Mouse (Mus musculus) midbrain, embryonic 16.5 days (tissue): Measurements from ENCODE around the gene Fosb. TPM values are rescaled to one million over a fixed set of nuclear protein-coding genes. Genes with fewer than 3 reads are reported as not detected.

Experiments
- ATAC-seq: fragments of 200-750 bp; cut with Nextera tagmentation; 2 replicates; pipeline ENCODE4 v1.8.0; 2017; ENCODE audit warnings: moderate TSS enrichment
- H3K27ac ChIP-seq: fragments of 300-500 bp; sonication (generic); 2 replicates; pipeline ENCODE4 v1.5.1; 2014; ENCODE audit warnings: mild to moderate bottlenecking, low read length, mixed read lengths
- H3K27me3 ChIP-seq: fragments of 300-500 bp; sonication (generic); 2 replicates; pipeline ENCODE4 v1.6.1; 2014; ENCODE audit warnings: low read depth, low read length, mixed read lengths; ENCODE audit not compliant: control insufficient read depth, insufficient read depth
- H3K36me3 ChIP-seq: fragments of 300-500 bp; sonication (generic); 2 replicates; pipeline ENCODE4 v1.6.1; 2014; ENCODE audit warnings: mild to moderate bottlenecking, low read length, moderate library complexity, mixed read lengths; ENCODE audit not compliant: control insufficient read depth, insufficient read depth
- H3K4me1 ChIP-seq: fragments of 300-500 bp; sonication (generic); 2 replicates; pipeline ENCODE4 v1.6.1; 2014; ENCODE audit warnings: mild to moderate bottlenecking, low read length, mixed read lengths; ENCODE audit not compliant: control insufficient read depth, insufficient read depth
- H3K4me2 ChIP-seq: fragments of 300-500 bp; sonication (generic); 2 replicates; pipeline ENCODE4 v1.6.1; 2014; ENCODE audit warnings: mild to moderate bottlenecking, low read length, mixed read lengths
- H3K4me3 ChIP-seq: fragments of 300-500 bp; sonication (generic); 2 replicates; pipeline ENCODE4 v1.5.1; 2014; ENCODE audit warnings: low read depth, mild to moderate bottlenecking, low read length, moderate library complexity, mixed read lengths
- H3K9ac ChIP-seq: fragments of 300-500 bp; sonication (generic); 2 replicates; pipeline ENCODE4 v1.6.1; 2014; ENCODE audit warnings: low read depth, low read length, mixed read lengths
- H3K9me3 ChIP-seq: fragments of 300-500 bp; sonication (generic); replicated peaks from 2 replicates; pipeline ENCODE4 v1.6.1; 2014; ENCODE audit warnings: mild to moderate bottlenecking, low read length, mixed read lengths; ENCODE audit not compliant: control insufficient read depth, poor library complexity, severe bottlenecking
- WGBS: fragments of 180-500 bp; shearing (Covaris S2); extraction: QIAGEN DNeasy Blood & Tissue Kit; methylation state at CpG from one replicate; pipeline ENCODE4 v1.1.7; 2014; 5-methylcytosine and 5-hydroxymethylcytosine counted together
- polyA plus RNA-seq: library from polyadenylated mRNA; unstranded; fragments of >200 nt; fragmentation: Nextera tagmentation; extraction: Ambion mirVana; gene quantifications from 2 replicates; pipeline ENCODE4 v1.2.1, GENCODE M21; 2015

Fosb gene
- polyA plus RNA-seq = 0.06 TPM in 2 replicates

DNA sequence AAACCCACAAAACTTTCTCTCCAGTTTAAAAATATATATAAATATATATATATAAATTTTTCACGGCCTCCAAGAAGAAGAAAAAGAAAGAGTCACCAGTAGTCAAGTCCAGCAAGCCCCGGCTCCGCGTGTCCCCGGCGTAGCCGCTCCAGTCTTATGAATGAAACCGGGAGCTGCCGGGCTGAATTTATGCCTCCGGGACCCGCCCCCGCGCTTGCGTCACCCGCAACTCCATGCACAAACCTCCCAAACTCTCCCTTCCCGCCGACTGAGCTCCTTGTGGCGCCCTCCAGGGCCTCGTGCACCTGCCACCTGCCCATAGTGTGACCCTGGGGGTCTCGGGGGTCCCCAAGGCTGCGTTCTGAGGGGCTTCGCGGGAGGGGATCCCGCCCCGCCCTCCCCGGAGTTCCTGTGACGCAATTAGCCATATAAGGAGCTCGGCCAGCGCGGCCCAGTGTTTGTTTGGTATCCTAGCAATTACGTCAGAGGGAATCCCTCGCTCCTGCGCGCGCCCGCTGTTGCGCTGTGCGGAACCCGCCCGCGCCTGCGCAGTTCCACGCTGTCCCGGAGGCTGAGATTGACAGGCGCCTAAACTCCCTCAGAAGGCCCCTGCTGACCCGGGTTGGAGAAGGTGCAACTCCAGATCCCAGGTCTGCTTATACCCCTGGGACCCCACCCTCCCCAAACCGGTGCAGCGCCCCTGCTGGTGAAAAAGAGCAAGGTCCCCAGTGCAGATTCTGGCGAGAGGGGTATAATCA, at the start of gene Fosb:
Fosb (minus strand) TSS at position 168 of the 758 bp plus-strand sequence.
- H3K4me3 ChIP-seq = peak within 1 kb of the TSS; percentile 62
- peak within 1 kb of the TSS; percentile 98 for H3K4me2 ChIP-seq
- no peaks in the 10 kb centered on the region for H3K36me3 ChIP-seq
- peaks cover 21% of the 10 kb centered on the region for H3K4me1 ChIP-seq
- ATAC-seq = peak; percentile 85
- WGBS = under 1% methylated on average over 49 of the region's 49 CpGs
- H3K27me3 ChIP-seq = peaks cover 29% of the 10 kb centered on the region
- no peak within 1 kb of the TSS for H3K27ac ChIP-seq
- no peaks in the 10 kb centered on the region for H3K9me3 ChIP-seq
- peak within 1 kb of the TSS; percentile 70 for H3K9ac ChIP-seq

DNA sequence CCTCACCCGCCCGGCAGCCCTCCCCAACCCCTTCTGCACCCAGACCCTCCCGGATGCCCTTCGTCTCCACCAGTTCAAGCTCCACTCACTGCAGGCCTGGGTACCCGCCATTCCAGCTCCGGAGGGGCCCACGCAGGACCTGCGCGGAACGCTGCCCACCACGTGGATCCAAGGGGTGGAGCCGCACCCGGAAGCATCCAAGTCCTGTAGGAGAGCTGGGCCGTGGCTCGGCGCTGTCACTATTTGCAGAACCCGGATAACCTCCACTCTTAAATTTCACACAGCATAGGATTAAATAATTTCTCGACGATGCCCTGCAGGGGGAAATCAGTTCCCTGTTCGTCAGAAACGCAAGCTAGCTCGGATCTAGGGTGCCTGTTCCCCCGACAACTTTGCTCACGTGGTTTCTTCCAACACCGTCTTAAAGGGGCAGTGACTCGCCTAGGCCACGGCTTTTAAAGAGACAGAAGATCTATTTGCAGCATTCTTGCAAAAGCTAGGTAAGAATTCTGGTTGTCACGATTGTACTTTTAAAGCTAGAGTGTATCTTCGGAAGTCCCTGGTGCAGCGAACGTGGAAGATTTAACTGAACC, 49.5 kb upstream of the Fosb start, which contains the start of the genes Cd3eap and Ppp1r13l:
Cd3eap (minus strand) TSS at position 185 of the 593 bp plus-strand sequence.
Ppp1r13l (plus strand) TSS at position 451 of the 593 bp plus-strand sequence.
- ATAC-seq = peak; percentile 85
- peak within 1 kb of the TSS; percentile 72 for H3K27ac ChIP-seq
- peak within 1 kb of the TSS; percentile 73 for H3K9ac ChIP-seq
- WGBS = under 1% methylated on average over 31 of the region's 31 CpGs
- H3K36me3 ChIP-seq = peaks cover 10% of the 10 kb centered on the region
- peaks cover 12% of the 10 kb centered on the region for H3K4me1 ChIP-seq
- no peaks in the 10 kb centered on the region for H3K9me3 ChIP-seq
- H3K4me2 ChIP-seq = peak within 1 kb of the TSS; percentile 98
- no peaks in the 10 kb centered on the region for H3K27me3 ChIP-seq
- peak within 1 kb of the TSS; percentile 73 for H3K4me3 ChIP-seq

DNA sequence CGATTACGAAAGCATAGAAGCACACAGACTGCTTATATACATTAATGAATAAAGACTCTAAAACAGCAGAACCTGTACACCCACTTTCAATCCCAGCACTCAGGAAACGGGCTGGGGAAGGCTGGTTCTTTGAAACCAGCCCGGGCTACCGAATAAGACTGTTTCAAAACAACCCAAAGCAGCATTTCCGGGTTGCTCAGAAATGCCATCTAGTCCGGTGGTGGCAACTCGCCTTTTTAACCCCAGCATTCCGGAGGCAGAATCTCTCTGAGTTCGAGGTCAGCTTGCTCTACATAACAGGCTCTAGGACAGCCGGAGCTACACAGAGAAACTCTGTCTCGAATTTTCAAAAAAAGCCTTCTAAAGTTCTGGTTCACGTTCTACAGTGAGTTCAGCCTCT, 48.8 kb upstream of the Fosb start:
- peaks cover 14% of the 10 kb centered on the region for H3K36me3 ChIP-seq
- H3K27me3 ChIP-seq = no peaks in the 10 kb centered on the region
- peaks cover 12% of the 10 kb centered on the region for H3K4me1 ChIP-seq
- peak overlapping the region; percentile 98 for H3K4me2 ChIP-seq
- peak overlapping the region; percentile 73 for H3K4me3 ChIP-seq
- no peak for ATAC-seq
- H3K9me3 ChIP-seq = no peaks in the 10 kb centered on the region
- H3K9ac ChIP-seq = peak overlapping the region; percentile 73
- 0 out of 2 replicates have a peak overlapping the region, but pooled peaks have one; percentile 72 for H3K27ac ChIP-seq
- 24% methylated on average over 13 of the region's 13 CpGs for WGBS

DNA sequence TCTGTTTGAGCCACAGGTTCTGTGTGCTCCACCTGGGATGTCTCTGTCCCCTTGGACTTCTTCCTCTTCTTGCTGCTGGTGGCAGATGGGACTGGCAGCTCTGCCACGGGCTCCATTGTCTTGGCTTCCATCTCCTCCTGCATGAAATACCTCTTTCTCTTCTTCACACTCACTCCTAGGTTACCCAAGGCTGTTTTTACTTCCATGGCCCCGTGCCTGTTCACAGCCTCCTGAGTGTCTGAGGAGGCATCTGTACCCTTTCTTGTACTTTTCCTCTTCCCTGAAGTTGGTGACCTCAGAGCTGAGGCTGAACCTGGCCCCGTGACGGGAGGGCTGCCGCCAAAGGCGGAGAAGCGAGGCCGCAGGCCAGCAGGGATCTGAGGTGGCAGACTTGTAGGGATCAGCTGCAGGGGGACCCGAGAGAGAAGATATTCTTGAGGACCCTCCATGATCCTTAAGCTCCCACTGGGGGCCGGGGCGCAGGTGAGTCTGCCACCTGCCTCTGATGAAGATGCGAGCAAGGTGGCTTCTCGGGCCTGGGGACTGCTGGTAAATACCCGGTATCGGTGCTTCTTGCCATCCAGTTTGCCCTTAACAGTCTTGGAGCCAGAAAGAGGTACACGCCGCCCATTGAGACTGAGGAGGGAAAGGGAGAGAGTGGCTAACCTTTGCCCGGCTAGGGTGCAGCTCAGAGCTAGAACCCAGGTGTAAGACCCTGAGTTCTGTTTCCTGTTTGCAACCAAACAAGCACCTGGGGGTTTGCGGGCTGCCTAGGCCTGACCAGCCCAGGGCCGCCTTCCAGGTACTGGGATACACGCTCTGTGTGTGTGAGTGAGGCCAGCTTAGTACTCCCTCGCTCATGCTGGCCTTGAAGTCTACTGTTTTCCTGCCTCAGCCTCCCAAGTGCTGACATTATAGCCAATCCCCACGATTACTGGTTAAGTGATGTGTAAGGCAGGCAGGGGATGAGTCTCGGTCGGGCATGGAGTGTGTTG, 47.8 kb upstream of the Fosb start:
- Histone ChIP-seq H3K4me1 (peaks cover 12% of the 10 kb centered on the region), H3K27me3 (no peaks in the 10 kb centered on the region), H3K4me2 (peak overlapping the region; percentile 98; the same call in 1 of the 2 replicates), H3K9ac (peak overlapping the region; percentile 73; the same call in 1 of the 2 replicates), H3K4me3 (no peak overlapping the region), H3K36me3 (peaks cover 20% of the 10 kb centered on the region), H3K27ac (no peak overlapping the region), H3K9me3 (no peaks in the 10 kb centered on the region)
- 91% methylated on average over 25 of the region's 25 CpGs for WGBS
- ATAC-seq = no peak

- H3K9me3 ChIP-seq = no peaks in the 10 kb centered on the region
- ATAC-seq = no peak
- WGBS = 83% methylated on average over 10 of the region's 10 CpGs
- no peak overlapping the region for H3K4me2 ChIP-seq
- peaks cover 23% of the 10 kb centered on the region for H3K36me3 ChIP-seq
- H3K27ac ChIP-seq = no peak overlapping the region
- no peaks in the 10 kb centered on the region for H3K27me3 ChIP-seq
- H3K4me1 ChIP-seq = peaks cover 12% of the 10 kb centered on the region
- no peak overlapping the region for H3K9ac ChIP-seq
- no peak overlapping the region for H3K4me3 ChIP-seq
These were observed 46.5 kb upstream of the Fosb start for GRCm38 (mm10) chr7:19356311-19356710.

GRCm38 (mm10) chr7:19354991-19355390, 45.1 kb upstream of the Fosb start:
- no peak for ATAC-seq
- Histone ChIP-seq H3K9me3 (no peaks in the 10 kb centered on the region), H3K9ac (no peak overlapping the region), H3K4me1 (peaks cover 10% of the 10 kb centered on the region), H3K27ac (no peak overlapping the region), H3K4me2 (no peak overlapping the region), H3K4me3 (no peak overlapping the region), H3K36me3 (peaks cover 27% of the 10 kb centered on the region), H3K27me3 (no peaks in the 10 kb centered on the region)
- WGBS = 94% methylated on average over 5 of the region's 5 CpGs

DNA sequence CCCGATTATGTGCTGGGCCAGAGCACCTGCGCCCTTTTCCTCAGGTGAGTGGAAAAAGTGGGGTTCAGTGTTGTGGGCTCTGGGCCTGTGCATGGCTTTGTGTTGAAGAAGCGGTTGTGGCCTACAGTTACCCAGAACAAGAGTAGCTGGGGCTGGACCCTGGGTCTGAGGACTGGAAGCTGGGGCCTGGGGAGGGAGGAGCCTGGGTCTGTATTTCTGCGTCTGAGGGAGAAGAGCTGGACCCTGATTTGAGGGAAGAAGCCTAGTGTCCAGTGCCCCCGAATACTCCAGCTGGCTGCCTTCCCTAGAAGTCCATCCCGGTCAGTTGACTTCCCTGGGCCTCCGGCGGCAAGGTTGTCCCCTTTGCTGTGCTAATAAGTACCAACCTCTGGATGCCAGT, 40.4 kb upstream of the Fosb start:
- peaks cover 11% of the 10 kb centered on the region for H3K4me1 ChIP-seq
- no peak for ATAC-seq
- no peak overlapping the region for H3K9ac ChIP-seq
- no peak overlapping the region for H3K4me3 ChIP-seq
- H3K4me2 ChIP-seq = no peak overlapping the region
- H3K27ac ChIP-seq = no peak overlapping the region
- H3K27me3 ChIP-seq = no peaks in the 10 kb centered on the region
- H3K9me3 ChIP-seq = no peaks in the 10 kb centered on the region
- peaks cover 20% of the 10 kb centered on the region for H3K36me3 ChIP-seq
- 96% methylated on average over 8 of the region's 8 CpGs for WGBS

DNA sequence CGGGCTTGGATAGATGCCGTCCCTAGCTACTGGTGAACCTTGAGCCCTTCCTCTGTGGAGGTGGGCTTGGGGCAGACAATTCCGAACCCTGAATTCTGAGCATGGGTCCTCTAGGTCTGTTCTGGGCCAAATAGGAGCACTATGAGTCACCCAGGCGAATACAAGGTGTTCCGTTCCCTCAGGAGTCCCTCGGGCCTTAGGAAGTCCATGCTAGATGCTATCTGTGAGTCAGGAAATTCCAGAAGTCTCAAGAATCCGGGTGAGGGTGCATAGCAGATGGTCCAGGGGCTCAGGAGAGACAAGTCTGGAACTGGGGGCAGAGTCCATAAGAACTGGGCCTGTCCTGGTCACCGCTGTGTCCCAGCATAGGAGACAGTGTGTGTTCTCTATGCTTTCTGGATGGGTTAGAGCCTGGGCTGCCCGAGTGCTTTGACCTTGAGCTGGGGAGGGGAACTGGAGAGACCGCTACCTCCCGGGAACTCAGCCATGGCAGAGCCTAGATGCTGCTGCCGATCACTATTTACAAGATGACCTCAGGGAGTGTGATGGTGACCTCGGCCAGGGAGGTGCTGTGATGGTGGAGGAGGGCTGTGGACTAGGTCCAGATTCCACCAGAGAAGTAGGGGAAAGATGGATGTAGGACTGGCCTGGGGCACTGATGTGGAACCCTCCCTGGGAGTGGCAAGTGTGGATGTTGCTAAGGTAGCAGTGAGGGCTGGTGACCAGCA, 39.5 kb upstream of the Fosb start:
- Histone ChIP-seq H3K27me3 (no peaks in the 10 kb centered on the region), H3K27ac (no peak overlapping the region), H3K4me1 (peaks cover 12% of the 10 kb centered on the region), H3K9me3 (no peaks in the 10 kb centered on the region), H3K36me3 (peaks cover 19% of the 10 kb centered on the region), H3K4me2 (no peak overlapping the region), H3K9ac (no peak overlapping the region), H3K4me3 (no peak overlapping the region)
- 89% methylated on average over 13 of the region's 13 CpGs for WGBS
- no peak for ATAC-seq
